Comparison of ENCODE assay signal across 24 mouse cellular contexts in genomic region chr9:68790922-68791321, GRCm38 (mm10).
"Had no signal": no experiment of that assay in that cellular context is flagged by ENCODE, and none has a peak within 500 bp of the region (broad histone marks: within the 10 kb centered on the region; RNA-seq: fewer than 3 reads in every experiment).

No protein-coding gene starts in this region.

- H3K36me3 ChIP-seq: heart, embryonic 10.5 days; heart, embryonic 12.5 days; hindbrain, embryonic 10.5 days; hindbrain, embryonic 12.5 days; intestine, embryonic 15.5 days; limb, embryonic 13.5 days had no signal

- H3K4me3 ChIP-seq: gastrocnemius, adult 2 months; heart, embryonic 10.5 days; heart, embryonic 12.5 days; hindbrain, embryonic 10.5 days; hindbrain, embryonic 12.5 days; intestine, embryonic 15.5 days; layer of hippocampus, adult 2 months; left cerebral cortex, adult 2 months; limb, embryonic 13.5 days had no signal

- H3K9me3 ChIP-seq: heart, embryonic 10.5 days; heart, embryonic 12.5 days; hindbrain, embryonic 10.5 days; hindbrain, embryonic 12.5 days; intestine, embryonic 15.5 days; limb, embryonic 13.5 days had no signal

- ATAC-seq: hindbrain, embryonic 16.5 days; inflammation-experienced regulatory T-cells, adult 6 months; intestine, embryonic 15.5 days; intestine, postnatal 0 days had no signal

- DNase-seq: gastrocnemius, adult 2 months; gastrocnemius, postnatal 10 days; gastrocnemius, postnatal 25 days; heart, adult 18-20 months; heart, postnatal 10 days; heart, postnatal 4 days; kidney, adult 18-20 months; kidney, adult 8-10 months; kidney, postnatal 14 days; kidney, postnatal 36 days; liver had no signal

- H3K4me2 ChIP-seq: heart, embryonic 12.5 days; hindbrain, embryonic 12.5 days; hindbrain, embryonic 14.5 days; intestine, embryonic 15.5 days; limb, embryonic 13.5 days; liver, embryonic 11.5 days had no signal

- H3K27ac ChIP-seq: heart, embryonic 10.5 days; hindbrain, embryonic 10.5 days; hindbrain, embryonic 12.5 days; hindbrain, embryonic 14.5 days; intestine, embryonic 15.5 days; layer of hippocampus, adult 2 months; left cerebral cortex, adult 2 months; limb, embryonic 13.5 days had no signal

- H3K9ac ChIP-seq: heart, embryonic 12.5 days; hindbrain, embryonic 12.5 days; hindbrain, embryonic 14.5 days; intestine, embryonic 15.5 days; limb, embryonic 13.5 days had no signal

- H3K27me3 ChIP-seq: heart, embryonic 12.5 days; hindbrain, embryonic 12.5 days; intestine, embryonic 15.5 days had no signal
